Mouse (Mus musculus): ENCODE results near the gene Abcb7. TPM values are rescaled to one million over a fixed set of nuclear protein-coding genes. Genes with fewer than 3 reads are reported as not detected.

Gene Abcb7
- total RNA-seq, 2 experiments from 2014 or later, result 42.9 to 44.7 TPM

Other genes starting within 250 kb of the Abcb7 start
- not detected for gene Nexmif, start 212.7 kb downstream of the Abcb7 start, total RNA-seq (2021)
- 10 to 100 TPM in 1 of 2 experiments, 1 to 10 TPM in 1; 10.0 to 11.0 TPM for gene Uprt, start 69.0 kb upstream of the Abcb7 start, total RNA-seq (2021)

All from gastrocnemius, postnatal 36 days (tissue).